Mouse (Mus musculus) hindbrain, embryonic 13.5 days (tissue): ENCODE measurements at regions not wholly inside any gene's neighbourhood (a gene's known extent, or its start where the extent isn't known, plus 50 kb on each side); places are given as distances from the start of the nearest gene placed in this dataset.
A peak's percentile ranks its signal among the peaks of the same experiment; 100 is the strongest.

Experiments
- ATAC-seq: fragments of 200-750 bp; cut with Nextera tagmentation; 2 replicates; pipeline ENCODE4 v1.8.0; 2017; ENCODE audit warnings: moderate TSS enrichment; ENCODE audit not compliant: low FRiP score
- H3K27ac ChIP-seq: fragments of 300-500 bp; sonication (generic); 2 replicates; pipeline ENCODE4 v1.5.1; 2015; ENCODE audit warnings: inconsistent platforms, mild to moderate bottlenecking, moderate library complexity
- H3K27me3 ChIP-seq: fragments of 300-500 bp; sonication (generic); 2 replicates; pipeline ENCODE4 v1.6.1; 2015; ENCODE audit warnings: mild to moderate bottlenecking, inconsistent platforms
- H3K36me3 ChIP-seq: fragments of 300-500 bp; sonication (generic); 2 replicates; pipeline ENCODE4 v1.6.1; 2015; ENCODE audit warnings: mild to moderate bottlenecking, inconsistent platforms
- H3K4me1 ChIP-seq: fragments of 300-500 bp; sonication (generic); replicated peaks from 2 replicates; pipeline ENCODE4 v1.6.1; 2015; ENCODE audit warnings: inconsistent platforms
- H3K4me2 ChIP-seq: fragments of 300-500 bp; sonication (generic); 2 replicates; pipeline ENCODE4 v1.6.1; 2015; ENCODE audit warnings: inconsistent platforms, mild to moderate bottlenecking, moderate library complexity
- H3K4me3 ChIP-seq: fragments of 300-500 bp; sonication (generic); 2 replicates; pipeline ENCODE4 v1.5.1; 2015; ENCODE audit warnings: mild to moderate bottlenecking, inconsistent platforms
- H3K9ac ChIP-seq: fragments of 300-500 bp; sonication (generic); 2 replicates; pipeline ENCODE4 v1.6.1; 2015; ENCODE audit warnings: mild to moderate bottlenecking, inconsistent platforms
- H3K9me3 ChIP-seq: fragments of 300-500 bp; sonication (generic); 2 replicates; pipeline ENCODE4 v1.6.1; 2016; ENCODE audit warnings: inconsistent platforms
- WGBS: fragments of 180-500 bp; shearing (Covaris S2); methylation state at CpG from one replicate; pipeline ENCODE4 v1.1.7; 2015; 5-methylcytosine and 5-hydroxymethylcytosine counted together

- Histone ChIP-seq H3K9me3 (no peaks in the 10 kb centered on the region), H3K9ac (no peak overlapping the region), H3K27ac (no peak overlapping the region), H3K36me3 (no peaks in the 10 kb centered on the region), H3K4me3 (no peak overlapping the region), H3K4me1 (no peaks in the 10 kb centered on the region), H3K27me3 (no peaks in the 10 kb centered on the region), H3K4me2 (no peak overlapping the region)
- 79% methylated on average over 8 of the region's 8 CpGs for WGBS
- no peak for ATAC-seq
These were observed 97.0 kb downstream of the Smim20 start for GRCm38 (mm10) chr5:53363898-53364297.

GRCm38 (mm10) chr5:53366882-53367561 lies 98.9 kb upstream of the Rbpj start:
- Histone ChIP-seq H3K36me3 (no peaks in the 10 kb centered on the region), H3K4me3 (no peak overlapping the region), H3K4me1 (no peaks in the 10 kb centered on the region), H3K27me3 (no peaks in the 10 kb centered on the region), H3K9ac (no peak overlapping the region), H3K9me3 (no peaks in the 10 kb centered on the region), H3K4me2 (no peak overlapping the region), H3K27ac (no peak overlapping the region)
- WGBS = 79% methylated on average over 6 of the region's 6 CpGs
- no peak for ATAC-seq

DNA sequence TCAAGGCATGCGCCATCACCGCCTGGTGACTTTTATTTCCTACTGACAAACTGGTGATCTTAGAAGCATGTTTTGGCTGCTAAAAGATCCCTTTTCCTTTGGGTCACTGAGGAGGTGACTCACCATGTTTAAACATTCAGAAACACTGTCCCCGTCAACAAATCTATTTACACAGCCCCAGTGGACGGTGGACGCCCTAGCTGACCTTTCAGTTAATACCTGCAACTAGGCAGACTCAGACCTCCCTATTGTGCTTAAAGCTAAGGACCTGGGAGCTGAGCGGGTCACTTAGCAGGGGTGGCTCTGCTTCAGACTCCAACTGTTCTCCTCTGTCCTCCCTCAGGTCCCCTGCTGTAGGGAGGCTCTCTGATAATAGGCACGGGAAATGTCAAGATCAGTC lies 95.7 kb upstream of the Rbpj start:
- Histone ChIP-seq H3K27ac (no peak overlapping the region), H3K4me2 (no peak overlapping the region), H3K4me3 (no peak overlapping the region), H3K4me1 (no peaks in the 10 kb centered on the region), H3K9me3 (no peaks in the 10 kb centered on the region), H3K36me3 (no peaks in the 10 kb centered on the region), H3K9ac (no peak overlapping the region), H3K27me3 (no peaks in the 10 kb centered on the region)
- WGBS = 88% methylated on average over 7 of the region's 7 CpGs
- ATAC-seq = no peak

DNA sequence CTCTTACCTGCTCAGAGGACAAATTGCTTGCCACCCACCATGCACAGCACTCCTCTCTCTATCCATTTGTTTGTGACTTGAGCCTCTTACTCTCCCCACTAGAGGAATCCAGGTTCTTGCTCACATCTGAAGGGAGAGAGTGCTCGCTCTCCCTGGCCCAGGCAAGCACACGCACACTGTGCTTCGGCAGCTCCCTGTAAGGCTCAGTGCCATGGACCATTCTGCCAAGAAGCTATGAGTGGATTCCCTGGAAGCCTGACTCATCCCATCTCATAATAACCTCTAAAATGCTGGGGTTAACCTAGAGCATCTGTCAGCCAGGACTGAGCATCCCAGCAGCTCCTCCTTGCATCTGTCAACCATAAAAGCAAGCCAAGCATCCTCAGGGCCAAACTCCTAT lies 94.3 kb upstream of the Rbpj start:
- Histone ChIP-seq H3K9me3 (no peaks in the 10 kb centered on the region), H3K36me3 (no peaks in the 10 kb centered on the region), H3K4me1 (no peaks in the 10 kb centered on the region), H3K9ac (no peak overlapping the region), H3K4me2 (no peak overlapping the region), H3K4me3 (no peak overlapping the region), H3K27me3 (no peaks in the 10 kb centered on the region), H3K27ac (no peak overlapping the region)
- WGBS = 89% methylated on average over 3 of the region's 3 CpGs
- no peak for ATAC-seq

DNA sequence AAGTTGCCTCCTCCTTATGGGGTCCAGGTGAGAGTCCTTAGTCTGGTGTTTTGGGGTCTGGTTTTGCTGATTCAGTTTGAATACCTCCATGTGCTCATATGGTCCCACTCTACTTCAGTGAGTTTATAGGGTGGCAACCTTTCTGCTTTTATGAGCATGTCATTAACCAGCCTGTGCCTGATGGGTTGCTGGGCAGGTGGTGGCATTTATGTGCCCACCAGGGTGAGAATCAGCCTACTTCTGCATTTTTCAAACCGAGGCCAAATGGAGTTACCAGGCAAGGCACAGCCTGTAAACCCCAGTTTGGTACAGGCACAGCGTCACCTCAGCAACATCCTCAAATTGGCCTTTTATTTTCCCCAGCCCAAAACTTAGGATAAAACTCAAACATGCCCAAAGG lies 92.6 kb upstream of the Rbpj start:
- H3K27ac ChIP-seq = no peak overlapping the region
- no peaks in the 10 kb centered on the region for H3K4me1 ChIP-seq
- H3K36me3 ChIP-seq = no peaks in the 10 kb centered on the region
- no peaks in the 10 kb centered on the region for H3K9me3 ChIP-seq
- H3K4me2 ChIP-seq = no peak overlapping the region
- no peak overlapping the region for H3K4me3 ChIP-seq
- ATAC-seq = no peak
- 83% methylated on average over 2 of the region's 2 CpGs for WGBS
- H3K9ac ChIP-seq = no peak overlapping the region
- no peaks in the 10 kb centered on the region for H3K27me3 ChIP-seq

- H3K9ac ChIP-seq = no peak overlapping the region
- 81% methylated on average over 7 of the region's 7 CpGs for WGBS
- no peaks in the 10 kb centered on the region for H3K36me3 ChIP-seq
- no peaks in the 10 kb centered on the region for H3K4me1 ChIP-seq
- no peaks in the 10 kb centered on the region for H3K9me3 ChIP-seq
- no peak overlapping the region for H3K4me3 ChIP-seq
- no peak overlapping the region for H3K27ac ChIP-seq
- no peaks in the 10 kb centered on the region for H3K27me3 ChIP-seq
- no peak overlapping the region for H3K4me2 ChIP-seq
- ATAC-seq = no peak
These were observed 89.1 kb upstream of the Rbpj start for GRCm38 (mm10) chr5:53376856-53377255.

GRCm38 (mm10) chr5:53377698-53378097 lies 88.3 kb upstream of the Rbpj start:
- H3K4me2 ChIP-seq = no peak overlapping the region
- WGBS = 78% methylated on average over 2 of the region's 2 CpGs
- H3K27ac ChIP-seq = no peak overlapping the region
- no peaks in the 10 kb centered on the region for H3K27me3 ChIP-seq
- ATAC-seq = no peak
- H3K9ac ChIP-seq = no peak overlapping the region
- no peaks in the 10 kb centered on the region for H3K9me3 ChIP-seq
- H3K36me3 ChIP-seq = no peaks in the 10 kb centered on the region
- no peaks in the 10 kb centered on the region for H3K4me1 ChIP-seq
- H3K4me3 ChIP-seq = no peak overlapping the region

GRCm38 (mm10) chr5:53378106-53378505 lies 87.8 kb upstream of the Rbpj start:
- no peak overlapping the region for H3K27ac ChIP-seq
- no peak overlapping the region for H3K9ac ChIP-seq
- no peaks in the 10 kb centered on the region for H3K4me1 ChIP-seq
- H3K36me3 ChIP-seq = no peaks in the 10 kb centered on the region
- no peak overlapping the region for H3K4me2 ChIP-seq
- no peak overlapping the region for H3K4me3 ChIP-seq
- no peaks in the 10 kb centered on the region for H3K27me3 ChIP-seq
- no peaks in the 10 kb centered on the region for H3K9me3 ChIP-seq
- ATAC-seq = no peak

DNA sequence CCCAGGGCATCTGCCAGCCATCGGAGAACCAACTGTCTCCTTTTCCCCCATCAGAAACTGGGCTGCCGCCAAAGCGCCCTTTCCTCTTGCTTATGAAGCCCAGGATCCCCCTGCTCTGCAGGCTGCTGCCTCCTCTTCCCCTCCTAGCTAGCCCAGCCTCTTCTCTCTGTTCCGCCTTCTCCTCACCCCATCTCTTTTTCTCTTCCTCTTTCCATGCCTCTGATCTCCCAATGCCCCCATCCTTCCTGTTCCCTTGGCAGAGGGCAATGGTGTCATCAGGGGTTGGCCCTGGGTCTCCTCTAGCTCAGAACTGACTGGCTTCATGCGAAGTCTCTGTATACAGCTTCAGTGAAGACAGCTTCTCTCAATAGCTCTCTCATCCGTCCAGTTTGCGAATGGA lies 87.4 kb upstream of the Rbpj start:
- ATAC-seq = no peak
- H3K4me1 ChIP-seq = no peaks in the 10 kb centered on the region
- H3K27me3 ChIP-seq = no peaks in the 10 kb centered on the region
- H3K9ac ChIP-seq = no peak overlapping the region
- H3K9me3 ChIP-seq = no peaks in the 10 kb centered on the region
- H3K27ac ChIP-seq = no peak overlapping the region
- WGBS = 89% methylated on average over 7 of the region's 7 CpGs
- no peaks in the 10 kb centered on the region for H3K36me3 ChIP-seq
- no peak overlapping the region for H3K4me3 ChIP-seq
- no peak overlapping the region for H3K4me2 ChIP-seq

DNA sequence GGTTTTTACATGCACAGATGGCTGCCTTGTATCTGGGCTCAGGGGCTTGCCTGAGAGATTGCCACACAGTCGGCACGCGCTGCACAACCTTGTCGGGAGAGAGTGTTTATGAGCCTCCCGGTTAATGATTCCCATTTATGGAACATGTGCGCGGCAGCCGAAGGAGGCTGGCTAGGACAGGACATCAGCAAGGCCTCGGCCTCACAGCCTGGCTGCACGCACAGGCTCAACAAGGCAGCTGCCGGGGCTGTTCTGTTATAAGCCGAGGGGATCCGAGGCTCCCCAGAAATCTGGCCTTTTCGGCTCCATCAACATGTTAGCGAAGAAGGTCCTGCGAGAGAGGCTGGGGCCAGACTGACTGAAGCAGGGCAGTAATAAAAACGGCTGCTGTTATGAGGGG lies 86.3 kb upstream of the Rbpj start:
- ATAC-seq = 0 out of 2 replicates have a peak, but pooled peaks have one; percentile 7
- H3K9ac ChIP-seq = no peak overlapping the region; the same call in 1 of the 2 replicates
- 0 out of 2 replicates have a peak overlapping the region, but pooled peaks have one; percentile 21 for H3K27ac ChIP-seq
- WGBS = 62% methylated on average over 17 of the region's 17 CpGs
- H3K27me3 ChIP-seq = no peaks in the 10 kb centered on the region
- no peak overlapping the region for H3K4me3 ChIP-seq
- no peaks in the 10 kb centered on the region for H3K4me1 ChIP-seq
- no peaks in the 10 kb centered on the region for H3K36me3 ChIP-seq
- H3K9me3 ChIP-seq = no peaks in the 10 kb centered on the region
- H3K4me2 ChIP-seq = no peak overlapping the region

- no peak for ATAC-seq
- Histone ChIP-seq H3K9ac (no peak overlapping the region), H3K36me3 (no peaks in the 10 kb centered on the region), H3K4me2 (no peak overlapping the region), H3K27me3 (no peaks in the 10 kb centered on the region), H3K27ac (no peak overlapping the region), H3K4me3 (no peak overlapping the region), H3K4me1 (no peaks in the 10 kb centered on the region), H3K9me3 (no peaks in the 10 kb centered on the region)
- WGBS = 47% methylated on average over 3 of the region's 3 CpGs
These were observed 85.7 kb upstream of the Rbpj start for GRCm38 (mm10) chr5:53380203-53380602.

- Histone ChIP-seq H3K9me3 (no peaks in the 10 kb centered on the region), H3K27me3 (no peaks in the 10 kb centered on the region), H3K4me1 (no peaks in the 10 kb centered on the region), H3K4me3 (no peak overlapping the region), H3K4me2 (no peak overlapping the region), H3K36me3 (no peaks in the 10 kb centered on the region), H3K9ac (no peak overlapping the region), H3K27ac (no peak overlapping the region)
- WGBS = 81% methylated on average over 13 of the region's 13 CpGs
- no peak for ATAC-seq
These were observed 84.3 kb upstream of the Rbpj start for GRCm38 (mm10) chr5:53381492-53382199.

DNA sequence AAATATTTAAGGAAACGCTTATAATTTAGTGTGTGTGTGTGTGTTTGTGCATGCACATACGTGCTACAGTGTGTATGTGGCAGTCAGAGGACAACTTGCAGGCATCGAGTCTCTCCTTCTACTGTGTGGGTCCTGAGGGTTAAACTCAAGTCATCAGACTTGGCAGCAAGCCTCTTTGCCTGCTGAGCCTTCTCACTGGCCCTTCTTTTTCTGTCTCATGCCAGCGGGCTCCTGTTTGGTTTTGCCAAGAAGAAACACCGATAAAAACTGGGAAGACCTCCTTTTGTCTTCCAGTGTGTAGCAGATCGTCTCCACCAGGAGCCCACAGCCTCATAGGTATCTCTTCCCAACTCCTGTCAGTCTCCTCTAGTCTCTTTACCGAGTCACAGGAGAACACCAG lies 81.9 kb upstream of the Rbpj start:
- Histone ChIP-seq H3K4me1 (no peaks in the 10 kb centered on the region), H3K9ac (no peak overlapping the region), H3K4me3 (no peak overlapping the region), H3K9me3 (no peaks in the 10 kb centered on the region), H3K36me3 (no peaks in the 10 kb centered on the region), H3K27ac (no peak overlapping the region), H3K27me3 (no peaks in the 10 kb centered on the region), H3K4me2 (no peak overlapping the region)
- WGBS = 91% methylated on average over 7 of the region's 7 CpGs
- no peak for ATAC-seq
